Mouse (Mus musculus) mesoderm, embryonic 11.5 days (tissue): ENCODE data around the gene B9d2.
"Not testable (repeated sequence)": the region's sequence is repeated elsewhere in the genome, so short reads cannot be mapped to it uniquely, and the experiment has no call there.

Experiments used
- DNase-seq: peaks from one replicate; pipeline ENCODE4 v3.0.0-alpha.2; 2012; ENCODE audit warnings: low read depth, low spot score

B9d2 gene

GRCm38 (mm10) chr7:25704716-25705364 lies 24.3 kb downstream of the B9d2 start:
- no peak for DNase-seq

DNA sequence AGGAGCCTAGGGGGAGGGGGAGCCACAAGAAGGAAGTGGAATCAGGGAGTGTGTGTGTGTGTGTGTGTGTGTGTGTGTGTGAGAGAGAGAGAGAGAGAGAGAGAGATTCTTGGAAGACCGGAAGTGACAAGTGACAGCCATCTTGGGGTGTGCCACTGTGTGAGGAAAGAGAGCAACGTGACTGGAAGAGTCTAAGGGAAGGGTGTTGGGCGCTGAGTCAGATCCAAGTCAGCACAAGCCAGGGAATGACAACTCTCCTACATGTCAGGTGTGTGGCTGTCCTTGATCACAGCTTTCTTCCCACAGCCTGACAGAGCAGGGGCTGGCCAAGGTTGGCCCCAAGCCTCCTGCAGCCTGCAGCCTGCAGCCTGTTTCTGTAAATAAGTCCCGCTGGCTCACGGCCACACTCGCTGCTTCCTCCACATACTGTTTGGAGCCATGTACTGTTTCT lies 25.2 kb downstream of the B9d2 start:
- DNase-seq, result no peak

GRCm38 (mm10) chr7:25706578-25707170 lies 26.1 kb downstream of the B9d2 start:
- no peak for DNase-seq

- no peak for DNase-seq
Measured at GRCm38 (mm10) chr7:25707581-25708292, 27.2 kb downstream of the B9d2 start.

DNA sequence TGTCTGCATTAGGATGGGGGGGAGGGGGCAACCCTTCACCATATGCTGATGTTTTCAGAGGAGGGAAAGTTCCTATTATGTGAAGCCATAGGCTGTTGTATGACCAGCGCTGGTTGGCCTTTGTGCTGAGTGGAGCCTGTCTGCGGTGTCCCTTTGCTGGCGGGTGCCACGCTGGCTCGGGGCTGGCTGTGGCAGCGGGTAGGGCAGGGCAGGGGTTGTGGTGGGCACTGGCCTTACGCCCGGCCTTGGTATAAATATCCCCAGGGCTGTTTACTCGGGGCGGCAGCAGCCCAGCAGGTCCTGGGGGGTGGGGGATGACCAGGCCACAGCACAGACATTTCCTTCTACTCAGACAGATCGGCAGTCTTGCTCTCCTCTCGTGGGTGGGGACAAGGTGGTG lies 29.4 kb downstream of the B9d2 start:
- no peak for DNase-seq

- DNase-seq, result no peak
Measured at GRCm38 (mm10) chr7:25710519-25711130, 30.0 kb downstream of the B9d2 start.

GRCm38 (mm10) chr7:25711165-25711564 lies 30.6 kb downstream of the B9d2 start:
- DNase-seq, result no peak

- peak; percentile 68 for DNase-seq
Measured at GRCm38 (mm10) chr7:25711731-25712197, 31.2 kb downstream of the B9d2 start.

- DNase-seq, result no peak
Measured at GRCm38 (mm10) chr7:25712801-25713200, 32.2 kb downstream of the B9d2 start.

GRCm38 (mm10) chr7:25714581-25714980 lies 34.0 kb downstream of the B9d2 start:
- DNase-seq, result no peak

GRCm38 (mm10) chr7:25715731-25716271 lies 35.2 kb downstream of the B9d2 start:
- no peak for DNase-seq

- no peak for DNase-seq
Measured at GRCm38 (mm10) chr7:25717478-25717877, 36.9 kb downstream of the B9d2 start.

- DNase-seq, result peak; percentile 94
Measured at GRCm38 (mm10) chr7:25718788-25719417, 38.3 kb downstream of the B9d2 start, which contains the start of gene Ccdc97. Gene Ccdc97, minus strand, starts transcription at chr7:25719088.

- peak; percentile 84 for DNase-seq
Measured at GRCm38 (mm10) chr7:25719761-25720610, 39.4 kb downstream of the B9d2 start.

DNA sequence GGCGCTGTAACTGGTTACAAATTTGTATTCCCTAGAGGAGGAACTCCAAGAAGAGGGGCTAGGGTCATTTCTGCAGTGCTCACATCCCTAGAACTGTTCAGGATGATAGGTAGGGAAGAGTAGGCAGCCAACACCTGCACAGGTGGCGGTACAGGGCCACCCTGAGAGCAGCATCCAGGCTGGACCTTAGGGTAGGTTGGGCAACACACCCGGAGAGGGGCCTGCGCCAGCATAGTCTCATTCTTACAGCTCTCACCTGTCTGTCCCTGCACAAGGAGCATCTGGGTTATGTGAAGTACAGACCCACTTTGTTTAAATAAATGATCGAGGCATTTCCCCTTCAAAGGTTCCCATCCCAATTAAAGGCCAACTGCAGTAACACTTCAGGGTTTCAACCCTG lies 40.2 kb downstream of the B9d2 start:
- DNase-seq, result no peak

DNA sequence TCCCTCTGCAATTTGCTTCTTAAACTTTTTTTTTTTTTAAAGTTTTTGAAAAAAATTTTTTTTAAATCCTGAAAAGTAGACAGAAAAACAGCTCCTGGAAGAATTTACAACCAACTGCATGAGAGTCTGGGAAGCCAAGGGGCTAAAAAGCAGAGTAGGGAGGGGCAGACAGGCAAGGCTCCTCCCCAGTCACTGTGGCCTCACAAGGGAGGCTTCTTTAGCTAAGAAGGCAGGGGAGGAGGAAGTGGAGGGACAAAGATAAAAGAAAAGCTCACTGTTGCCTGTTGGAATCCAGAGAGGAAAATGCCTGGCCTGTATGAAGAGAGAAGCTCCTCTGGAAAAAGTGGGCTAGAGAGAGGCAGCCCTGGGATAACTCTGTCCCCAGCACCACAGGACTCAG lies 41.2 kb downstream of the B9d2 start:
- DNase-seq, result not testable (repeated sequence)

DNA sequence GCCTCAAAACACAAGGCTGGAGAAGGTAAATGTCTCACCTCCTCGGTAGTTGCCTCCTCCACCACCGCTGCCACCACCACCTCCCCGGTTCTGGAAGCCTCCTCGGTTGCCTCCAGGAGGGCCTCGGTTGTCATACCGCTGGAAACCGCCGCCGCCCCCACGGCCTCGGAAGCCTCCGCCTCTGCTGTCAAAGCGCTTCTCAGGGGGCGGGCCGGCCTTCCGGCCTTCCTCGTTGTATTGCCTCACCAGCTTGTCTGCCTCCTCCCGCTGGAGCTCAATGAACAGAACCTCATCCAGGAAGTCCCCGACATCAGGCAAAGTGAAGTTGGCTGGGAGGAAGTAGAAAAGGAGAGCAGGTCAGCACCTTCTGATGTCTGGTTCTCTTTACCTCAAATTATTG lies 45.3 kb downstream of the B9d2 start:
- no peak for DNase-seq

- no peak for DNase-seq
Measured at GRCm38 (mm10) chr7:25727800-25728199, 47.2 kb downstream of the B9d2 start.

- no peak for DNase-seq
Measured at GRCm38 (mm10) chr7:25729396-25729795, 48.8 kb downstream of the B9d2 start.

DNA sequence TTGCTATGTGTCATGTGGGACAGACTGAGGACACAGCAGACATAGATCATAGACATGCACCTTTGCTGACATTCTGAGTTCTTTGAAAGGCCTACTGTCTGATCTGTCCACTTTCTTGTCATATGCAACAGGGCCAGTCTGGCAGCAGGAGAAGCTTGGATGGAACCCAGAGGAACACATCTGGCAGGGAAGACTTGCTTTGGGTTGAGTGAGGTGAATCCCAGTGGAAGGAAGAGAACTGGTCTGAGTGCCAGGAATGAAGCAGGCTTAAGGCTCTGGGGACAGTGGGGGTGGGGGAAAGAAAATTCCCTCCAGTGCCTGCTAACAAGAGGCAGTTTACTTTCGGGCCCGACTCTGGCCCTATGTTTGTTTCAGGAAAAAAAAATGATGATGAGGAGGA lies 49.3 kb downstream of the B9d2 start:
- DNase-seq, result no peak
